Mouse (Mus musculus): Measurements from ENCODE around the gene Hcls1.

Gene Hcls1

GRCm38 (mm10) chr16:36934841-36935620 lies at the start of gene Hcls1:
TSS of gene Hcls1 (plus strand) at chr16:36934983.
- DNase-seq (ENCODE audit: low spot score in 2 of 2): peak; percentile 66 to 84

DNA sequence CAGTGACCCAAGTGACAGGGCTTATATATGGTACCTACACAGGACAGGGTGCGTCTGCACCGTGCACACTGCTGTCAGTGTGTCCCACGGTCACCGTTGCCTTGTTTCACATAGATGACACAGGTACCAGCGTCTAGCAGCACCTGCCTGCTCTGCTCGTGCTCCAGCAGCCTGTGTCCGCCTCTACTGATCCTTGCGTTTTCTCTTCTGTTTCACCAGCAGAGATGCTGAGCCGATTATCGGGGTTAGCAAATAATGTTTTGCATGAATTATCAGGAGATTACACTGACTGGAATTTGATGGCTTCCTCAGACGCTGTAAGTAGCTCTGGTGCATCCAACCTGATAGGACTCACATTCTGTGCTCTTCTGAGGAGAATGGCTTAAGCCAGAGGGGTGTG lies 48.9 kb upstream of the Hcls1 start:
- peak in 1 of 2 experiments; percentile 63 for DNase-seq (ENCODE audit: low spot score in 2 of 2)

DNA sequence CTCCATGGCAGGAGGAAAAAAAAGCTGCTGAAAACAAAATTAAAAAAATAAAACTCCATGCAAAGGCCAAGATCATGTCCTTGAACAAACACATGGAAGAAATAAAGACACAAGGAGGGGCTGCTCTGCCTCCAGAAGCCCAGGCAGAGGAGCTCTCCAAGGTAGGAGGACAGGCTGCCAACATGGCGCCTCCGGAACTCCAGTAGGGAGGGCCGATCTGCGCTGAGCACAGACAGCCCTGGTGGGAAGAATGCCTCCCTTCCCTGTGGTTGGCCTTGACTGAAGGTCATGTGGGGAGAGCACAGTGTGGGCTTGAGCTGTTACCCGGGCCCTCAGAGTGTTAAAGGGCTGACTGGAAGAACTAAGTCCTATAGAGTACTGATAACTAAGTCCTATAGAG lies 47.2 kb upstream of the Hcls1 start:
- DNase-seq (ENCODE audit: low spot score in 2 of 2): peak in 1 of 2 experiments; percentile 55

DNA sequence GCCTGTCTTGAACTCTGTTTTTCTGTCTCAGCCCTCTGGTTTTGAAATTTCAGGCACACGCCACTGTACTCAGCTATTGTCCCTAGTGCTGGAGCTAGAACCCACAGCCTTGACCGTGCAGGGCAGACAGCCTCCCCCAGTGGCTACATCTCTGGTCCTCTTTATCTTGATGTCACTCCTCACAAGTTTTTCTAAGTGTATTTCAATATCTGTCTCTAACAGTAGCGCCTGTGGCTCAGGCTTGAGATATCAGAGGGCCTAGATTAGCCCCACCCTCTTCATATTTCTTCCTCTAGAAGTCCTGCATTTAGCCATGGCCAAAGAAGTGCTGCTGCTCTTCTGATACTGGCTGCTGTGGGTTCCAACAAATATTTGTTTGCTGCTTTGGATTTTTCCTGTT lies 44.2 kb upstream of the Hcls1 start:
- peak in 1 of 2 experiments; percentile 49 for DNase-seq (ENCODE audit: low spot score in 2 of 2)

GRCm38 (mm10) chr16:36891415-36891814 lies 43.4 kb upstream of the Hcls1 start:
- no peak for DNase-seq (ENCODE audit: low spot score in 2 of 2)

- no peak for DNase-seq (ENCODE audit: low spot score in 2 of 2)
These were observed 41.5 kb upstream of the Hcls1 start for GRCm38 (mm10) chr16:36893317-36893716.

DNA sequence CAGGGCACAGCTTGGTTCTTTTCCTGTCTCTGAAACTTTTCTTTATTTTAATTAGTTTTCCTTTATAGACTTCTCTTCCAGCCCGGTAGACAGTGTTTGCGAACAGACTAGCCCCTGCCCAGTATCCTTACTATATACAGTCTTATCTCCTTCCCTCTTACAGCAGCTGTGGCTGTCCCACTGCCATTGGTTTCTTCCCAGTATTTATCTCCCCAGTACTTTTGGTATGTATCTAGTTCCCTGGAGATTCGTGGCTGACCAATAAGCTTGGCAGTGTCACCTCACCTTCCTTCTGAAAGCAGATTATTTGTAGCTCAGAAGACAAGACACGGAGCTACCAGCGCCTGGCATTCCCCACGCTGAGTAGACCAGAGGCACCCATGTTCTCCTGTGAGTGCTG lies 38.1 kb upstream of the Hcls1 start:
- DNase-seq (ENCODE audit: low spot score in 2 of 2): no peak

DNA sequence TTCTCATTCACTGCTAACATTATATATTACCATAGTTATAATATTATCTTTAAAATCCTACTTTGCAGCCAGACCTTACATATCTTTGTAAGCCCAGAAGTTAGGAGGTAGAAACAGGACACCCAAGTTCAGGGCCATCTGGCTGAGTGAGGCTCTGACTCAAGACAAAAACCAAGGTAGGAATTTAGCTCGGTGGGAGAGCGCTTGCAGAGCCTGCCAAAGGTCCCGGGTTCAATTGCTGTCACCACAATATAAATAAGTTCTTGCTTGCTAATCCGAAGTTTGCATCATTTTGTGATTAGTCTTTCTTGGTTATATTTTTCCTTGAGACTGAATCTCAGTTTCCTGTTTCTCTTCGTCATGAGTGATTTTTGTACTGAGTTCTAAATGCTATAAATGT lies 31.6 kb upstream of the Hcls1 start:
- DNase-seq (ENCODE audit: low spot score in 2 of 2): no peak

DNA sequence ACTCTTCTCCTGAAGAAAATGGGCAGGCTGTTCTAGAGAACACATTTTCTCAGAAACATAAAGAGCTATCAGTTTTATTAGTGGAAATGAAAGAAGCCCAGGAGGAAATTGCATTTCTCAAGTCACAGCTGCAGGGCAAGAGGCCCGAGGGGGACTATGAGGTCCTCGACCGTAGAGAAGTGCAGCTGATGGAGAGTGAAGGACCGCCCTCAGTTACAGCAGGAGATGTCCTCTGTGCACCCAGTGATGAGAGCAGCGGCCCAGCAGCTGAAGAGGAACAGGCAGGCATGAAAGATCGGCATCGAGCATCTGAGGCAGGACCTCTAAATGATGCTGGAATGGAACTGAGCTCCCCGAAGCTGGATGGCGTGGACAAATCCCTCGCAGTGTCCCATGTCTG lies 22.9 kb upstream of the Hcls1 start:
- no peak for DNase-seq (ENCODE audit: low spot score in 2 of 2)

GRCm38 (mm10) chr16:36912311-36912710 lies 22.5 kb upstream of the Hcls1 start:
- DNase-seq (ENCODE audit: low spot score in 2 of 2): no peak

GRCm38 (mm10) chr16:36914195-36914594 lies 20.6 kb upstream of the Hcls1 start:
- no peak for DNase-seq (ENCODE audit: low spot score in 2 of 2)

DNA sequence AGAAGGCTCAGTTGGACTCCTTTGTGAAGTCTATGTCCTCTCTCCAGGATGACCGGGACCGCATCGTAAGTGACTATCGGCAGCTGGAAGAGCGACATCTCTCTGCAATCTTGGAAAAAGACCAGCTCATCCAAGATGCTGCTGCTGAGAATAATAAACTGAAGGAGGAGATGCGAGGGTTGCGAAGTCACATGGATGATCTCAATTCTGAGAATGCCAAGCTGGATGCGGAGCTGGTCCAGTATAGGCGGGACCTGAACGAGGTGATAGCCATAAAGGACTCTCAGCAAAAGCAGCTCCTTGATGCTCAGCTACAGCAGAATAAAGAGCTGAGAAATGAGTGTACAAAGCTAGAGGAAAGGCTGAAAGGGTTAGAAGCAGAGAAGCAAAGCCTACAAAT lies 16.3 kb upstream of the Hcls1 start:
- DNase-seq (ENCODE audit: low spot score in 2 of 2): no peak

DNA sequence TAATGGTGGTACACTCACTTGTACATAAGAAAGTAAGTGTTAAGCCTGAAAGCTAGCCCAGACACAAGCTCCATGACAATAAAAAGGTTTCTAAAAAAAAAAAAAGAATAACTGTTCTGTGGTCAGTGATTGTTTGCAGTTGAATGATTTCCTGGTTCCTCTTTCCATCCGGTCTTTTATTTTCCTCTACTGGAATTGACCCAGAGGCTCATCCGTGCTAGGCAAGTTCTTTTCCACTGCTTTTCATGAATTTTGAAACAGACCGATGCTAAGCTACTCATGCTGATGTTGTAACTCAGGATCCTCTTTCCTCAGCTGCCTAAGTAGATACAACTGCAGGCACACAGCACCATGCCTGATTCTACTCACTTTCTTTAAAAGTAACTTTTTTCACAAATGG lies 14.4 kb upstream of the Hcls1 start:
- DNase-seq (ENCODE audit: low spot score in 2 of 2): no peak

GRCm38 (mm10) chr16:36921067-36921613 lies 13.6 kb upstream of the Hcls1 start:
- no peak for DNase-seq (ENCODE audit: low spot score in 2 of 2)

GRCm38 (mm10) chr16:36921980-36922379 lies 12.8 kb upstream of the Hcls1 start:
- no peak for DNase-seq (ENCODE audit: low spot score in 2 of 2)

DNA sequence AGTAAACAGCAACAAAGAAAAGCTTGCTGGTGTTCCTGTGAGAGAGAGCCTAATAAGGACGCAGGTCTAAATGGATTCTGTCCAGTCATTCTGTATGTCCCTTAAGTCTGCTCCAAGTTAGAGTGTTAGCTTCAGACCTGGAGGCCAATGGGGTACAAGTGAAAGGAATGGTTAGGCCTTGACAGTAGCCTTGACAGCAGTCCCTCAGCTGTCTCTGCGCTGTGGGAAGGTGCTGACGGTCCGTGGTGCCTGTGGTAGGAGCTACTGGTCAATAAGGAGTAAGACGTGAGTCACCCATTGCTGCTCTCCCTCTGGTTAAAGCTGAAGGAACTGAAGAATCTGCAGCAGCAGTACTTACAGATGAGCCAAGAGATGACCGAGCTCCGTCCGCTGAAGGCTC lies 10.5 kb upstream of the Hcls1 start:
- DNase-seq (ENCODE audit: low spot score in 2 of 2): no peak

DNA sequence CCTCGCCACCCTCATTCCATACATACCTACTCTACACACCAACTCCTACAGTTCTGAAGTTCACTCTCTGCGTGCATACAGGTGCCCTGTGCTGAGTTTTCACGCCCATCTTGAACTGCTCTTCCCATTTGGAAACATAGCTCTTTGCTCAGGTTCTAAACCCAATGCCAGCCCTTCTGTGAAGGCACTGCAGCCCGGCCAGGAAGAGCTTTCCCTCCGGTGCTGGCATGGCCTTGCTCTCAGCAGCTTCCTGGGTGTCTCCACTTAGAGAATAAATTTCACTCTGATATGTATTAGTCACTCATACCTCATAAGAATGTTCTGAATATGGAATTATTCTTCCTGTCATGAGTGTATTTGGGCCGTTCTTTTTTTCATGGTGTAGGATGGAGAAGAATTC lies 9.4 kb upstream of the Hcls1 start:
- no peak for DNase-seq (ENCODE audit: low spot score in 2 of 2)

DNA sequence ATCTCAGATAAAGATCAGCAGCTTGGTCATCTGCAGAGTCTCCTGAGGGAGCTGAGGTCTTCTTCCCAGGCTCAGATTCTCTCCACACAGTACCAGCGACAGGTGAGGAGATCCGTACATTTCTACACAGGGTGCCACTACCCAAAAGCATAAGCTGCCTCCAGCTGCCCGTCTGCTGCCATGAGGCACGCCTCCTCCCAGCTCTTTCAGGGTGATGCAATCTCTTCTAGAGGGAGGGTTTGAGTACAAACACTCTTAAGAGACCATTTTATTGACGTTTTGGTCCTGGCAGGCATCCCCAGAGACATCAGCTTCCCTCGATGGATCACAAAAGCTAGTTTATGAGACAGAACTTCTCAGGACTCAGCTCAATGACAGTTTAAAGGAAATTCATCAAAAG lies 9.0 kb upstream of the Hcls1 start:
- no peak for DNase-seq (ENCODE audit: low spot score in 2 of 2)

DNA sequence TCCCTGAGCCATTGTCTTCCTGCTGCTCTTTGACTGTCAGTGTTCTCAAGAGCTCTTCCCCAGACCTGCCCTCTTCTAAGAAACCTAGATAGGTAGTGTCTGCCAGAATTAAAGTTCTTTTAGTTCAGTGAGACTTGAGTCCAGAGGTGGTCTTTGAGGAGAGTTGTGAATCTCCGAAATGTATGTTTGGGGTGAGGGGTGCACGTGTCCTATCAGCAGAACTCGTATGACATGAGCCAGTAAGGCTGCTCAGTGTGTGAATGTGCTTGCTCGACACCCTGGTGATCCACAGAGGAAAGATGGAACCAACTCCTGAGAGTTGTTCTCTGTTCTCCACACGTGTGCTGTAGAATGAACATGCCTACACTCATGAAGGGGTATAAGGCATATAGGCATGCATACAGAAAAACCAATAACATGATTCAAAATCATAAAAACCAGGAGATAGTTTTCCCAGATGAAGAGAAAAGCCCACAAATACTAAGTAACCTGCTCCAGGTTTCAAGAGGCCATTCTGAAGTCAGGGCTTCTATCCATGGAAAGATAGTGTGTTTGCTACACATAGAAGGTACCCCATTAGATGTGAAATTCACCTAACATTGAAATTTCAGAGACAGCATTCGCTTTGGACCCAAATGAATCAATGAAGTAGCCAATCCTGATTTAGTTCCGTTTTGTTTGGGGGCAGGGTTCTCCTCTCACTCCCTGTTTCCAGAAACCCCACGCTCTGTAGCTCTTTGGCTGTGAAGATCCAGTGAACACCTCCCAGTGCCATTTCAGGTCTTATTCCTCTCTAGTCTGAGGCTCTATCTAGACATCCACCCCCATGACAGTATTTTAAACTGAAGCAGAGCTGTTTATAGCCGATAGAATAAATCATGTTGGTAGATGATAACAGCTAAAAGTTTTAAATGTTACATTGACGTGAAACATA lies 8.0 kb upstream of the Hcls1 start:
- DNase-seq (ENCODE audit: low spot score in 2 of 2): no peak

GRCm38 (mm10) chr16:36927495-36928105 lies 7.2 kb upstream of the Hcls1 start:
- DNase-seq (ENCODE audit: low spot score in 2 of 2): no peak

DNA sequence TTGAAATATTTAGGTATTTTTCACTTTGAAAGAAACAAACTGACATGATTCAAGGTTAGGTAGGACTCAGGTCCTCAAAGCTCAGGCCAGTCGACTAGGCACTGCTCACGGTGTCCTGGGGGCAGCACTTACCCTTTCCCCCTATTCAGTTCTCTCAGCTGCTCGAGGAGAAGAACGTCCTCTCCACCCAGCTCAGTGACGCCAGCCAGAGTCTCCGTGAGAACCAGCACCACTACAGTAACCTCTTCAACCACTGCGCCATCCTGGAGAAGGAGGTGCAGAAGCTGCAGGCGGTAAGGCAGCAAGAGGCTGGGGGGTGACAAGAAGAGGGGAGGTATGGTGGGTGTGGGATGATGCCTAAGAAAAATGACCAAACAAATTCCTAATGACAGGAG lies 6.7 kb upstream of the Hcls1 start:
- DNase-seq (ENCODE audit: low spot score in 2 of 2): no peak

- no peak for DNase-seq (ENCODE audit: low spot score in 2 of 2)
These were observed 5.6 kb upstream of the Hcls1 start for GRCm38 (mm10) chr16:36929216-36929615.

Data from spleen, postnatal 4 days (tissue).